Mouse (Mus musculus) neural tube, embryonic 14.5 days (tissue): Measurements from ENCODE around the gene Plekhg1. TPM values are rescaled to one million over a fixed set of nuclear protein-coding genes. Genes with fewer than 3 reads are reported as not detected.

ENCODE experiments used
- ATAC-seq: fragments of 200-750 bp; cut with Nextera tagmentation; 2 replicates; pipeline ENCODE4 v1.8.0; 2017; ENCODE audit warnings: low read depth, mild to moderate bottlenecking, moderate TSS enrichment, moderate library complexity
- H3K27ac ChIP-seq: fragments of 300-500 bp; sonication (generic); 2 replicates; pipeline ENCODE4 v1.5.1; 2014; ENCODE audit warnings: low read depth, mild to moderate bottlenecking, control low read depth, low read length, moderate library complexity, mixed read lengths
- H3K27me3 ChIP-seq: fragments of 300-500 bp; sonication (generic); 2 replicates; pipeline ENCODE4 v1.6.1; 2014; ENCODE audit warnings: low read length; ENCODE audit not compliant: control insufficient read depth, insufficient read depth
- H3K36me3 ChIP-seq: fragments of 300-500 bp; sonication (generic); 2 replicates; pipeline ENCODE4 v1.6.1; 2014; ENCODE audit warnings: low read length, mixed read lengths; ENCODE audit not compliant: control insufficient read depth, insufficient read depth
- H3K4me1 ChIP-seq: fragments of 300-500 bp; sonication (generic); 2 replicates; pipeline ENCODE4 v1.6.1; 2014; ENCODE audit warnings: low read length; ENCODE audit not compliant: control insufficient read depth, insufficient read depth
- H3K4me2 ChIP-seq: fragments of 300-500 bp; sonication (generic); 2 replicates; pipeline ENCODE4 v1.6.1; 2014; ENCODE audit warnings: mild to moderate bottlenecking, low read depth, low read length, control low read depth
- H3K4me3 ChIP-seq: fragments of 300-500 bp; sonication (generic); 2 replicates; pipeline ENCODE4 v1.5.1; 2014; ENCODE audit warnings: low read depth, low read length, control low read depth, mixed read lengths
- H3K9ac ChIP-seq: fragments of 300-500 bp; sonication (generic); replicated peaks from 2 replicates; pipeline ENCODE4 v1.6.1; 2014; ENCODE audit warnings: low read depth, mild to moderate bottlenecking, control low read depth, low read length, mixed read lengths
- H3K9me3 ChIP-seq: fragments of 300-500 bp; sonication (generic); 2 replicates; pipeline ENCODE4 v1.6.1; 2016; ENCODE audit warnings: low read length; ENCODE audit not compliant: control insufficient read depth
- WGBS: fragments of 180-500 bp; shearing (Covaris S2); extraction: QIAGEN DNeasy Blood & Tissue Kit; methylation state at CpG from one replicate; pipeline ENCODE4 v1.1.7; 2014; 5-methylcytosine and 5-hydroxymethylcytosine counted together
- polyA plus RNA-seq: library from polyadenylated mRNA; unstranded; fragments of >200 nt; fragmentation: Nextera tagmentation; extraction: Ambion mirVana; gene quantifications from 2 replicates; pipeline ENCODE4 v1.2.1, GENCODE M21; 2014

The Plekhg1 gene
- polyA plus RNA-seq, 1 experiment from 2014 or later = 4.4 TPM

- H3K4me3 ChIP-seq = no peak overlapping the region
- WGBS = 92% methylated on average over 3 of the region's 3 CpGs
- no peaks in the 10 kb centered on the region for H3K9me3 ChIP-seq
- no peaks in the 10 kb centered on the region for H3K36me3 ChIP-seq
- H3K9ac ChIP-seq = no peak overlapping the region
- no peak for ATAC-seq
- H3K27ac ChIP-seq = no peak overlapping the region
- H3K4me1 ChIP-seq = no peaks in the 10 kb centered on the region
- H3K27me3 ChIP-seq = no peaks in the 10 kb centered on the region
- H3K4me2 ChIP-seq = no peak overlapping the region
These were observed 67.8 kb downstream of the Plekhg1 start for GRCm38 (mm10) chr10:3807980-3808379.

- H3K27me3 ChIP-seq = no peaks in the 10 kb centered on the region
- H3K9me3 ChIP-seq = no peaks in the 10 kb centered on the region
- no peak for ATAC-seq
- H3K36me3 ChIP-seq = no peaks in the 10 kb centered on the region
- H3K9ac ChIP-seq = no peak overlapping the region
- no peak overlapping the region for H3K4me2 ChIP-seq
- WGBS = 74% methylated on average over 10 of the region's 10 CpGs
- no peaks in the 10 kb centered on the region for H3K4me1 ChIP-seq
- H3K4me3 ChIP-seq = no peak overlapping the region
- no peak overlapping the region for H3K27ac ChIP-seq
These were observed 70.5 kb downstream of the Plekhg1 start for GRCm38 (mm10) chr10:3810476-3811273.

- Histone ChIP-seq H3K36me3 (no peaks in the 10 kb centered on the region), H3K9ac (no peak overlapping the region), H3K4me1 (no peaks in the 10 kb centered on the region), H3K4me3 (no peak overlapping the region), H3K27me3 (no peaks in the 10 kb centered on the region), H3K27ac (no peak overlapping the region), H3K4me2 (no peak overlapping the region), H3K9me3 (no peaks in the 10 kb centered on the region)
- peak; percentile 54; the same call in 1 of the 2 replicates for ATAC-seq
- 33% methylated on average over 5 of the region's 5 CpGs for WGBS
These were observed 79.0 kb downstream of the Plekhg1 start for GRCm38 (mm10) chr10:3818940-3819701.

- Histone ChIP-seq H3K4me1 (no peaks in the 10 kb centered on the region), H3K4me2 (no peak overlapping the region), H3K27ac (no peak overlapping the region), H3K36me3 (no peaks in the 10 kb centered on the region), H3K9ac (no peak overlapping the region), H3K27me3 (no peaks in the 10 kb centered on the region), H3K4me3 (no peak overlapping the region), H3K9me3 (no peaks in the 10 kb centered on the region)
- 65% methylated on average over 6 of the region's 6 CpGs for WGBS
- no peak for ATAC-seq
These were observed 83.7 kb downstream of the Plekhg1 start for GRCm38 (mm10) chr10:3823826-3824225.

- Histone ChIP-seq H3K4me1 (no peaks in the 10 kb centered on the region), H3K4me3 (no peak overlapping the region), H3K9me3 (no peaks in the 10 kb centered on the region), H3K4me2 (no peak overlapping the region), H3K36me3 (no peaks in the 10 kb centered on the region), H3K27ac (no peak overlapping the region), H3K9ac (no peak overlapping the region), H3K27me3 (no peaks in the 10 kb centered on the region)
- no peak for ATAC-seq
- WGBS = 92% methylated on average over 6 of the region's 6 CpGs
These were observed 85.9 kb downstream of the Plekhg1 start for GRCm38 (mm10) chr10:3826043-3826442.

GRCm38 (mm10) chr10:3827368-3827767, 87.2 kb downstream of the Plekhg1 start:
- no peaks in the 10 kb centered on the region for H3K9me3 ChIP-seq
- WGBS = 64% methylated on average over 1 of the region's 1 CpGs
- H3K4me2 ChIP-seq = no peak overlapping the region
- peak; percentile 38; the same call in 1 of the 2 replicates for ATAC-seq
- no peaks in the 10 kb centered on the region for H3K27me3 ChIP-seq
- no peak overlapping the region for H3K9ac ChIP-seq
- no peak overlapping the region for H3K27ac ChIP-seq
- H3K4me1 ChIP-seq = no peaks in the 10 kb centered on the region
- H3K36me3 ChIP-seq = no peaks in the 10 kb centered on the region
- no peak overlapping the region for H3K4me3 ChIP-seq

GRCm38 (mm10) chr10:3829472-3829871, 89.3 kb downstream of the Plekhg1 start:
- H3K4me2 ChIP-seq = no peak overlapping the region
- H3K36me3 ChIP-seq = no peaks in the 10 kb centered on the region
- no peaks in the 10 kb centered on the region for H3K27me3 ChIP-seq
- H3K4me3 ChIP-seq = no peak overlapping the region
- H3K9me3 ChIP-seq = no peaks in the 10 kb centered on the region
- no peaks in the 10 kb centered on the region for H3K4me1 ChIP-seq
- 27% methylated on average over 5 of the region's 5 CpGs for WGBS
- no peak overlapping the region for H3K9ac ChIP-seq
- H3K27ac ChIP-seq = no peak overlapping the region
- no peak for ATAC-seq

GRCm38 (mm10) chr10:3830618-3831017, 90.5 kb downstream of the Plekhg1 start:
- no peak for ATAC-seq
- H3K27me3 ChIP-seq = no peaks in the 10 kb centered on the region
- H3K4me2 ChIP-seq = no peak overlapping the region
- H3K36me3 ChIP-seq = no peaks in the 10 kb centered on the region
- 93% methylated on average over 1 of the region's 1 CpGs for WGBS
- no peaks in the 10 kb centered on the region for H3K9me3 ChIP-seq
- H3K9ac ChIP-seq = no peak overlapping the region
- no peak overlapping the region for H3K4me3 ChIP-seq
- H3K4me1 ChIP-seq = no peaks in the 10 kb centered on the region
- H3K27ac ChIP-seq = no peak overlapping the region
